Comparison of ENCODE assay signal across 9 mouse cellular contexts in genomic region chr6:85372496-85372895, GRCm38 (mm10). TPM values are rescaled to one million over a fixed set of nuclear protein-coding genes. Genes with fewer than 3 reads are reported as not detected.
DNase-seq lines count a peak whose midpoint lies in the region; ATAC-seq and TF ChIP-seq lines count a peak whose summit lies in the region.
"Had no signal": no experiment of that assay in that cellular context is flagged by ENCODE, and none has a peak within 500 bp of the region (broad histone marks: within the 10 kb centered on the region; RNA-seq: fewer than 3 reads in every experiment).

No protein-coding gene starts in this region.

- no peaks in the 10 kb centered on the region for H3K9me3 ChIP-seq in lung, embryonic 14.5 days (ENCODE audit: low read depth, low read length)
- H3K9me3 ChIP-seq in forebrain, embryonic 16.5 days (ENCODE audit: control insufficient read depth, low read length): no peaks in the 10 kb centered on the region

- intact Hi-C loops in heart, postnatal 10 days (cut with DNase I): no loop called here

- H3K79me2 ChIP-seq in myocyte (ENCODE audit: control insufficient read depth, insufficient read depth): peaks cover 17% of the 10 kb centered on the region

- TF ChIP-seq POLR2A in lung, adult 2 months (IDR thresholded peaks at IDR 0.05; ENCODE audit: borderline replicate concordance, extremely low read depth, low read depth, low read length): no peak
- TF ChIP-seq POLR2A in myocyte (IDR thresholded peaks at IDR 0.05; ENCODE audit: insufficient read length, low read depth): no peak

- peak overlapping the region; percentile 92 for H3K4me2 ChIP-seq in lung, embryonic 14.5 days
- peak overlapping the region; percentile 75 for H3K4me2 ChIP-seq in forebrain, embryonic 16.5 days (ENCODE audit: low read length)
- H3K4me2 ChIP-seq in myocyte (ENCODE audit: low read depth): peak overlapping the region; percentile 96

- DNase-seq in lung, embryonic 14.5 days: no peak
- DNase-seq in lung, adult 2 months: no peak
- peak; percentile 53 to 58 for DNase-seq in heart, postnatal 10 days
- no peak for DNase-seq in right cerebral cortex, postnatal 36 days (ENCODE audit: low spot score in 2 of 2)
- no peak for DNase-seq in retina, embryonic 14.5 days (ENCODE audit: low spot score)
- no peak for DNase-seq in adipocyte (ENCODE audit: low spot score)

- peak overlapping the region; percentile 76; the same call in 1 of the 2 replicates for H3K4me3 ChIP-seq in lung, embryonic 14.5 days (ENCODE audit: low read depth, low read length)
- no peak overlapping the region for H3K4me3 ChIP-seq in lung, adult 2 months (replicated peaks; ENCODE audit: extremely low read depth, low read depth, low read length)
- H3K4me3 ChIP-seq in forebrain, embryonic 16.5 days (replicated peaks; ENCODE audit: low read length): no peak overlapping the region
- peak overlapping the region; percentile 54 for H3K4me3 ChIP-seq in myocyte

- no peaks in the 10 kb centered on the region for H3K27me3 ChIP-seq in lung, embryonic 14.5 days (ENCODE audit: insufficient read depth, low read length)
- no peaks in the 10 kb centered on the region for H3K27me3 ChIP-seq in forebrain, embryonic 16.5 days (replicated peaks; ENCODE audit: control insufficient read depth, insufficient read depth, low read length)
- no peaks in the 10 kb centered on the region for H3K27me3 ChIP-seq in myocyte (ENCODE audit: control insufficient read depth, insufficient read depth, insufficient read length)

- H3K36me3 ChIP-seq in lung, embryonic 14.5 days (ENCODE audit: insufficient read depth): no peaks in the 10 kb centered on the region
- no peaks in the 10 kb centered on the region for H3K36me3 ChIP-seq in forebrain, embryonic 16.5 days (ENCODE audit: control insufficient read depth, insufficient read depth)
- no peaks in the 10 kb centered on the region for H3K36me3 ChIP-seq in myocyte (ENCODE audit: control insufficient read depth, insufficient read depth)

- no peak overlapping the region for H3K27ac ChIP-seq in lung, embryonic 14.5 days (ENCODE audit: low read depth)
- no peak overlapping the region for H3K27ac ChIP-seq in forebrain, embryonic 16.5 days (ENCODE audit: low read length)

- no peak for ATAC-seq in lung, embryonic 14.5 days (ENCODE audit: insufficient read depth)
- no peak for ATAC-seq in forebrain, embryonic 16.5 days

- no peak for TF ChIP-seq CTCF in lung, embryonic 14.5 days (IDR thresholded peaks at IDR 0.05; ENCODE audit: low read depth)
- TF ChIP-seq CTCF in lung, adult 2 months (IDR thresholded peaks at IDR 0.05; ENCODE audit: insufficient read depth, low read length): no peak

- 70% methylated on average over 2 of the region's 2 CpGs for WGBS in lung, embryonic 14.5 days
- 63% methylated on average over 2 of the region's 2 CpGs for WGBS in lung, adult 2 months
- 78% methylated on average over 2 of the region's 2 CpGs for WGBS in forebrain, embryonic 16.5 days

- H3K9ac ChIP-seq in lung, embryonic 14.5 days: peak overlapping the region; percentile 1; the same call in 1 of the 2 replicates
- H3K9ac ChIP-seq in forebrain, embryonic 16.5 days (replicated peaks; ENCODE audit: low read depth, low read length): no peak overlapping the region

- H3ac ChIP-seq in myocyte (ENCODE audit: control insufficient read depth, insufficient read length): no peak overlapping the region

- H3K4me1 ChIP-seq in lung, embryonic 14.5 days (ENCODE audit: insufficient read depth): peaks cover 35% of the 10 kb centered on the region
- peaks cover 14% of the 10 kb centered on the region; the same call in 1 of the 2 replicates for H3K4me1 ChIP-seq in lung, adult 2 months (ENCODE audit: control insufficient read depth, insufficient read depth, low read length)
- H3K4me1 ChIP-seq in forebrain, embryonic 16.5 days (replicated peaks; ENCODE audit: control insufficient read depth, insufficient read depth, low read length): peaks cover 26% of the 10 kb centered on the region

TF ChIP-seq in myocyte, 11 proteins besides CTCF, POLR2A, EP300 and RAD21:
- TF ChIP-seq TCF3 (IDR thresholded peaks at IDR 0.05; ENCODE audit: insufficient read length, low read depth) (no peak), USF1 (IDR thresholded peaks at IDR 0.05; ENCODE audit: low read depth) (no peak), SRF (IDR thresholded peaks at IDR 0.05; ENCODE audit: control insufficient read depth, insufficient read length, low read depth) (no peak), CEBPB (IDR thresholded peaks at IDR 0.05; ENCODE audit: insufficient read depth, poor library complexity, severe bottlenecking) (no peak), REST (IDR thresholded peaks at IDR 0.05; ENCODE audit: insufficient read depth, insufficient read length) (no peak), E2F4 (IDR thresholded peaks at IDR 0.05; ENCODE audit: insufficient read depth) (no peak), TCF12 (IDR thresholded peaks at IDR 0.05; ENCODE audit: insufficient read depth, poor library complexity, severe bottlenecking) (no peak)

RNA-seq across cellular contexts. Expression of gene Rab11fip5, which starts 1.9 kb away (rescaled TPM):
- polyA plus RNA-seq in lung, embryonic 14.5 days (2014; fragmentation: Nextera tagmentation; extraction: Ambion mirVana): 10.1 and 10.6 TPM in 2 replicates
- 20.0 and 24.9 TPM in 2 replicates for polyA plus RNA-seq in lung, adult 2 months (2012; rRNA removed)
- polyA plus RNA-seq in forebrain, embryonic 16.5 days (2015; fragmentation: Nextera tagmentation; extraction: Ambion mirVana): 15.4 and 19.3 TPM in 2 replicates
- total RNA-seq in heart, postnatal 10 days (2021): 10 to 100 TPM; 65.4 to 73.1 TPM
- 24.8 TPM for polyA plus RNA-seq in myocyte (2012; fragmentation: generic; extraction: Trizol)

RNA-seq across cellular contexts. Expression of gene Sfxn5, which starts 39.3 kb away (rescaled TPM):
- 5.9 and 8.3 TPM in 2 replicates for polyA plus RNA-seq in lung, embryonic 14.5 days (2014; fragmentation: Nextera tagmentation; extraction: Ambion mirVana)
- 8.0 and 8.2 TPM in 2 replicates for polyA plus RNA-seq in lung, adult 2 months (2012; rRNA removed)
- polyA plus RNA-seq in forebrain, embryonic 16.5 days (2015; fragmentation: Nextera tagmentation; extraction: Ambion mirVana): 23.1 and 27.1 TPM in 2 replicates
- 1 to 10 TPM; 3.1 to 6.0 TPM for total RNA-seq in heart, postnatal 10 days (2021)
- polyA plus RNA-seq in myocyte (2012; fragmentation: generic; extraction: Trizol): 2.0 TPM

RNA-seq across cellular contexts. Expression of gene Noto, which starts 51.2 kb away (rescaled TPM):
- 0.19 and 0.37 TPM in 2 replicates for polyA plus RNA-seq in lung, embryonic 14.5 days (2014; fragmentation: Nextera tagmentation; extraction: Ambion mirVana)
- polyA plus RNA-seq in lung, adult 2 months (2012; rRNA removed): 0.16 TPM in 1 of 2 replicates, not detected in the other
- polyA plus RNA-seq in forebrain, embryonic 16.5 days (2015; fragmentation: Nextera tagmentation; extraction: Ambion mirVana): not detected in 2 replicates
- not detected for total RNA-seq in heart, postnatal 10 days (2021)
- not detected for polyA plus RNA-seq in myocyte (2012; fragmentation: generic; extraction: Trizol)
- total RNA-seq: megakaryocyte progenitor cell, adult 5-6 weeks had no signal

RNA-seq across cellular contexts. Expression of gene Smyd5, which starts 59.3 kb away (rescaled TPM):
- polyA plus RNA-seq in lung, embryonic 14.5 days (2014; fragmentation: Nextera tagmentation; extraction: Ambion mirVana): 67.3 and 68.3 TPM in 2 replicates
- 15.0 and 21.1 TPM in 2 replicates for polyA plus RNA-seq in lung, adult 2 months (2012; rRNA removed)
- 57.9 and 69.8 TPM in 2 replicates for polyA plus RNA-seq in forebrain, embryonic 16.5 days (2015; fragmentation: Nextera tagmentation; extraction: Ambion mirVana)
- 10 to 100 TPM; 11.1 to 12.5 TPM for total RNA-seq in heart, postnatal 10 days (2021)
- polyA plus RNA-seq in myocyte (2012; fragmentation: generic; extraction: Trizol): 34.6 TPM

Comparison
In these comparisons a context has a peak if more than half of its experiments do, and no peak if none do; other contexts are left out.
1. H3K4me3 ChIP-seq: peak in lung, embryonic 14.5 days (single experiment) and myocyte (single experiment); none in lung, adult 2 months (single experiment) and forebrain, embryonic 16.5 days (single experiment).
2. DNase-seq: peak in heart, postnatal 10 days (2 of 2); none in lung, embryonic 14.5 days (single experiment), lung, adult 2 months (single experiment), right cerebral cortex, postnatal 36 days (0 of 2), retina, embryonic 14.5 days (single experiment) and adipocyte (single experiment).
3. Peak in every context shown above with its lines, with median percentiles within 50 percentile points of each other: H3K4me2 ChIP-seq.